Mouse (Mus musculus) common myeloid progenitor, adult 5-6 weeks (primary cell): ENCODE measurements at regions not wholly inside any gene's neighbourhood (a gene's known extent, or its start where the extent isn't known, plus 50 kb on each side); places are given as distances from the start of the nearest gene placed in this dataset.
"Not testable (repeated sequence)": the region's sequence is repeated elsewhere in the genome, so short reads cannot be mapped to it uniquely, and the experiment has no call there.

Experiments
- ATAC-seq: replicated peaks from 2 replicates; pipeline ENCODE4 v1.8.0; 2016; ENCODE audit warnings: low read depth, mild to moderate bottlenecking, moderate TSS enrichment, inconsistent platforms; ENCODE audit not compliant: poor library complexity, severe bottlenecking

GRCm38 (mm10) chr14:96606736-96607135 lies 87.8 kb upstream of the Klhl1 start:
- ATAC-seq, result no peak

DNA sequence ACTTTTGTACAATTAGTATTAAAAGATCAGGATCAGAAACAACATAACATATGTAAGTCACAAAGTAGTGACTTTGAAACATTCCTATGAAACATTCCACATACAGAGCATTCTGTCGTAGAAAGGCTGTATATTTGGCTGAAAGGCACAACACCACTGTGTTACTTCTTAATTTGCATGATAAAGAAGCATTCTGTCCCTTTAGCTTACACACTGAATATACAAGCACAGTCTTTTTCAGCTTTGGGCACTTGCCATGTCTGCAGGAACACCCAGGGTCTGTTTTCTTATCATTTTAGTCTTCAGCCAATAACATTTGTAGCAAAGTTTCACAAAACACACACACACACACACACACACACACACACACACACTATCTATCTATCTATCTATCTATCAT lies 82.2 kb upstream of the Klhl1 start:
- not testable (repeated sequence) for ATAC-seq

GRCm38 (mm10) chr14:96592051-96592450 lies 73.1 kb upstream of the Klhl1 start:
- ATAC-seq, result no peak
